Mouse (Mus musculus) C2C12 (cell line): ENCODE measurements around the gene Card9.

Source experiments
- CTCF ChIP-seq: IDR thresholded peaks from one replicate; pipeline ENCODE4 v1.5.1; 2011; ENCODE audit not compliant: control insufficient read depth, insufficient read depth, insufficient read length
- MYOD1 ChIP-seq: IDR thresholded peaks from one replicate; pipeline ENCODE4 v1.6.1; 2011; ENCODE audit warnings: low read depth; ENCODE audit not compliant: control insufficient read depth, insufficient read length
- MYOG ChIP-seq: IDR thresholded peaks from one replicate; pipeline ENCODE4 v1.6.1; 2011; ENCODE audit not compliant: control insufficient read depth, insufficient read length; ENCODE audit errors: extremely low read depth

DNA sequence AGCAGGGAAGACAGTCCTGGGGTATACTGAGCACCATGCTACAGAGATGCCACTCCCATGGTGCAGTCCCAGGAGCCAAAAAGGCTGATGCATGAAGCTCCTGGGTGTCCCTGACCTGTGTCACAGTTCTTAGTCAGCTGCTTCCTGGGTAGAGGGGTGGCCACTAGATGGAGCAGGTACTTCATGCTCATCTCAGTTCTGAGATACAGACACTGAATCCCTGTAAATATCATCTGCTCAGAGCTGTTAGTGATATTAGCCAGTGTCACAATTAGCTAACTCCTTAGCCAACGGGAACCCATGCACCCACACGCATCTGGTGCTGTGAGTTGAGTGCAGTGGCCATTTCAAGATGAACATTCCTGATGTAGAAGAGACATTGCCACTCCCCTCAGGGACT lies 35.8 kb downstream of the Card9 start:
- TF ChIP-seq CTCF, result no peak
- no peak for TF ChIP-seq MYOD1
- TF ChIP-seq MYOG, result no peak
